ENCODE assay signal across 17 mouse cellular contexts in the genomic region with DNA sequence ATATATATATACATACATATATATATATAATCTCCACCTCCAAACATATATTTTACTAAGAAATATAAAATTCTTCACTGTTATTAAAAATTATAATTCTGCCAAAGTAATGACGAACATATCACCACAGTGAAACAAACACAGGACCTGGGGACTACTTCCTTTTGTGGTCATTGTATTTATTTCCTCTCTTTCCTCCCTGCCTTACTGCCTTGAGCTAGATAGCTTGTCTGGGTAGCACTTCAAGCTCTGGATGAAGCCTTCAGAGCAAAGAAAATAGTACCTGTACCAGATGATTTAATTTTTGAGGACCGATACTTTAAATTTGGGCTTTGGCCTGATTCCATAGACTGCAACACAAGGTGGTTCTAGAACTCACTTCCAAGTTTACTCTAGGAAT.
"Had no signal": no experiment of that assay in that cellular context is flagged by ENCODE, and none has a peak within 500 bp of the region (broad histone marks: within the 10 kb centered on the region; RNA-seq: fewer than 3 reads in every experiment).

No protein-coding gene starts in this region.

- H3K27ac ChIP-seq: neural tube, embryonic 12.5 days; neural tube, embryonic 13.5 days; neural tube, embryonic 15.5 days; stomach, embryonic 15.5 days; stomach, postnatal 0 days had no signal

- H3K36me3 ChIP-seq: neural tube, embryonic 12.5 days; neural tube, embryonic 13.5 days; neural tube, embryonic 15.5 days; stomach, embryonic 15.5 days had no signal

- DNase-seq: retina, postnatal 1 day; right cerebral cortex, adult 18-20 months; right cerebral cortex, postnatal 14 days; right cerebral cortex, postnatal 25 days; right cerebral cortex, postnatal 4 days; spleen, adult 18-20 months; thymus, adult 18-20 months; thymus, adult 2 months; thymus, postnatal 14 days; thymus, postnatal 25 days; thymus, postnatal 36 days; thymus, postnatal 4 days had no signal

- H3K4me1 ChIP-seq: neural tube, embryonic 12.5 days; neural tube, embryonic 13.5 days; neural tube, embryonic 15.5 days; stomach, embryonic 15.5 days had no signal

- H3K4me3 ChIP-seq: neural tube, embryonic 12.5 days; neural tube, embryonic 13.5 days; neural tube, embryonic 15.5 days; stomach, embryonic 15.5 days had no signal

- H3K27me3 ChIP-seq: neural tube, embryonic 12.5 days; neural tube, embryonic 13.5 days; neural tube, embryonic 15.5 days; stomach, embryonic 15.5 days had no signal
